Mouse (Mus musculus) CD4-positive helper T cell, adult 2 months (primary cell): ENCODE measurements around the gene Gm26620.

Experiments
- DNase-seq: peaks from one replicate; pipeline ENCODE4 v3.0.0-alpha.2; 2012; ENCODE audit warnings: low read depth, missing footprints, low spot score

The Gm26620 gene

DNA sequence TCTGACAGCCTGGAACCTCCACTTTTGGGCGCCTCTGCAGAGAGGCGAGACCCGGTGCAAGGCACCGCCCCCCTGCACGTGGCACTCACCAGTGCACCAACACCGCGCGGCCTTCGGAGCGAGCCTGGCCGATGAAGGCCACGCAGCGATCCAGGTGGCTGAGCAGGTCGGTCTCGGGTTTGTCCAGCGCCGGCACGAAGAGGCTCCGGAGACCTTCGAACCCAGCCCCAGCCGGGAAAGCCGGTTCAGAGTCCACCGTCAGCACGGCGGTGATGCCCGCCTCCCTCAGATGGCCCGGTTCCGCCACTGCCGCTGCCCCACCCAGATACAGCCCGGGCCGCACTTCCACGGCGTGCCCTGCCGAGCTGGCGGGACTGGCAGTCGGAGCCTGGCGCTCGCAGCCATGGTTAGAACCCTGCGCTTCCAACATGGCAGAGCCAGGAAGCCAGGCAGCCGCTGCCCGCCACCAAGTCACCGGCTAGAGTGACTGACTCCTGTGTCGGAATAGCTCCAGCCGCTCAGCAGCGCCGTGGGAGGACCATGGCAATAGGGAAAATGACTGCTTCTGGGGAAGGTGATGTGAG, at the start of gene Gm26620, which contains the start of gene Dusp12:
TSS of gene Gm26620 (plus strand) at position 88 of the 584 bp plus-strand sequence.
TSS of gene Dusp12 (minus strand) at position 563 of the 584 bp plus-strand sequence.
- DNase-seq, result peak; percentile 90

DNA sequence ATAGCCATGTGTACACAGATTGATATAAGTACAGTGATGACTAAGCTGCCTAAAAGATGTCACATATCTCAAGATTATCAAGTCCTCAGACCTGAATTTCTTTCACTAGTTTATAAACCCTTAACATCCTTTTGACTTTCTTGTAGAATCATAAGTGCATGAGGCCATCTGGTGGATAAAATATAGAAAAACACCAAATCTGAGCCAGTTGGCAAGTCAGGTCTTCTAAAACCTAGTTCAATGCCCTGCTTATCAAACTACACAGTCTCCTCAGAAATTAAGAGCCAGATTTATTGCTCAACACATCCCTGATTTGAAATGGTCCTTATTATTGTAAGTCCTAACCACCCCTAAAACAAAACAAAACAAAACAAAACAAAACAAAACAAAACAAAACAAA, 45.2 kb upstream of the Gm26620 start:
- DNase-seq, result peak; percentile 39

DNA sequence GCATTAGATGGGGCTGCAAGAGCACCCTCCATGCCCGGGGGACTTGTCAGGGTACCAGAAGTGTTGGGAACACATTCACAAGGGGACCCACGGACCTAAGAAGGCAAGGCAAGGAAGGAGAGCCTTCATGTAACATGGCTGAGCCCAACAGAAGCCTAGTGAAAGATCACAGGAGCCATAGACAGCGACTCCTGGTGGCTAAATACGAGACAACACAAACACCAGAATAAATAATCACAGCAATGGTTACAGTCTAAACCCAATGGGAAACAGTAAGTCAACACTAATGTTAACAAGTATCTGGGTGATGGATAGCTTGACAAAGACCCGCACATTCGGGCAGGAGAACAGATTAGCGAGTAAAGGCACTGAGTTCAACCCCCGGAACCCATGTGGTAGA, 40.5 kb upstream of the Gm26620 start:
- DNase-seq, result peak; percentile 60

DNA sequence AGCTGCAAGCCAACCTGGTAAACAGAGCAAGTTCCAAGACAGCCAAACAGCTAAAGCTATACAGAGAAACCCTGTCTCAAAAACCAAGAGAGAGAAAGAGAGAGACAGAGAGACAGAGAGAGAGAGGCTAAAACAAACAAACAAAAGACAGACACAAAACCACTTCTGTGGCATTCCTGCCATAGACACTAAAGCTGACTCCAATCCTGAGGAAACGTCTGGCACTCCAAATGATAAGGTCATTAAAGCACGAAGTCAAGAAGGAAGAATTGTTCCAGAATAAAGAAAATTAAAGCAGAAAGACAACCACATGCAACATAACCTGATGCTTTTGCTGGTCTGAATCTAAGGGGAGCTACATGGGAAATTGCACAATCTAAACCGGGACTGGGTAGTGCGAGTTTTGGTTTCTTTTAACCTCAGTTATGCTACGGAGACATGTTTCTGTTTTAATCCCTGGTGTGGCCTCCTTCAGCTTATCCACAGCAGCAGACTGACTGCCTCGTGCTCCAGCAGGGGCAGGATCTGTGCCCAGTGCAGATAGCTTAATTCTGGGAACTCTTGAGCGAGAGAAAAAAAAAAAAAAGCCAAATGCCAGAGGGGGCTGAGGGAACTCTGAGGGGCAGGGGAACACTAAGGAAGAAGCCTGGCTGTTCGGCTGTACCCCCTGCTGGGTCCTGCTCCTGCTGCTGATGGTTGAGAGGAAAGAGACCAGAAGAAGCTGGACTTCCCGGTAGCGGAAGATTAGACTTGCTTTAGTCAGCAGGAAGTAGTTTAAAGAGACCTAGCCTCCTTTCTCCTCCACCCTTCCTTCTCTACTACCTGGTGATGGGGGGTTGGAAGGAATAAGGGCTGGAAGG, 39.2 kb upstream of the Gm26620 start:
- DNase-seq, result no peak

DNA sequence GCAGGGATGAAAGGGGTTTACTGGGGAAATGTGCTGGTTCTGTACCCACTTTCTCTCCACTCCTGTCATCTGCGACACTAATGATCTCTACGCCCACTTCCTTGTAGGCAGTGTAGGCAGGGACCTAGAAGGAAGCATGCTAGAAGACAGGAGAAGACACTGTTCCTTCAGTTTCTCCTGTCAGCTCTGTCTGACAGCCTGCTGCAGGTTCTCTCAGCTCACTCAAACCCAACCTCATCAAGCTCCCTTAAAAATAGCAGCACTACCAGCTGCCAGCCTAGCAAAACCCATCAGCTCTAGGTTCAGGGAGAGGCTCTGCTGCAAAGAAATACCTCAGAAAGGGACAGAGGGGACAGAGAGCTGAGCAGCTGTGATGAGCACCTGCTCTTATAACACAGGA, 34.9 kb upstream of the Gm26620 start:
- no peak for DNase-seq

DNA sequence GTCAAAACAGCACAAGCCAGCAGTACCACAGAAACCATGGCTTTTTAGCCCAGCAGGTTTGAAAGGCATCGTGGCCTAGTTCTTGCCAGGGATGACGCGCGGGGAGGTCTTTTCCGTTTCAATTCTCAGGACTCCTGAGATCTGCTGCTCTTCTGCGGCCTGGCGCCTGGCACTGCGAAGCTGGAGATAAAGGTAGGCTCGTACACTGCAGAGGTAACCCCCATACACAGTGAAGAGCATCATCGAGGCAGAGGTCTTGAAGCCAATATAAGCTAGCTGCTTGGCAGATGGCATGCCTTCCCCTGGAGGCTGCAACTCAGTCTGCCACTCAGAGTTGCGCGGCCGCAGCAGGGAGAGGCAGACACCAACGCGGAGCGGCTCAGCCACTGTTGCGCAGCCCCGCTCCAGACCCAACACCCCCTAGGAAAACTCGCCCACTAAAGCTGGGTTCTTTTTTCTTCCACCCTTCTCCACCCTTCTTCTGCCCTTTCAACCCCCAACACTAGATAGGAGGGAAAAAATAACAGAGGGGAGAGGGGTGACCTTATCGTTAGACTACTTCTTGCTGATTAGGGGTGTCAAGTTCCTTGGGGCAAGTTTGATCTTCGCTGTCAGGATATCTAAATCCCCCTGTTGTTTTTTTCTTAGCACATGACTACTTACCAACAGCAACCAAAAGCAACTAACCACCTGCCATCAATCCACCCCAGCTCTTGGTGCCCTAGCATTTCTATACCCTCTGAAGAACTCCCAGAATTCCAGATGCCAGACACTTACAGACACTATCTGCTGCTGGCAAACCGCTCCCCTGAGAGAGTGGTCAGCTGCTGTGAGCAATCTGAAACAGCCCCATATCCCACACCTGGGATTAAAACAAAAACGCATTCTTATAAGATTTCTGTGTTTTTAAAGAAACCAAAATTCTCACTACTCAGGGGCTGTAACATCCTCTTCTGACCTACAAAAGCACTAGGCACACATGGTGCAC, 33.9 kb upstream of the Gm26620 start:
- no peak for DNase-seq

DNA sequence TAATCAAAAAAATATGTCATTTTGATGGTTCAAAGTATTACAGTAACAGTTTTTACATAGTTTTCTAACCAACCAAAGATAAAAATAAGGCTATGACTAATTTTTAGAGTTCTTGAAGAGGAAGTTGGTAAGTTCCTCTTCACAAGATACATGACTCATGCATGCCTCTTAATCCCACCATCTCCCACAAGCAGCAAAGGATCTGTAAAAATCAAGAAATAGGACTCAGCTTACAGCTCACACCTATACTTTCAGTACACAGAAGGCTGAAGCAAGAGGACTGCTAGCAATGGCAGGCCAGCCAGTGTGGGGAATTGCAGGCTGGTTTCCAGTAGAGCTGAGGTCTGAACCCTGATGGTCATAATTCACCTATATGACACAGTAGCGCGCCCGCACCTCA, 31.3 kb upstream of the Gm26620 start:
- peak; percentile 49 for DNase-seq

DNA sequence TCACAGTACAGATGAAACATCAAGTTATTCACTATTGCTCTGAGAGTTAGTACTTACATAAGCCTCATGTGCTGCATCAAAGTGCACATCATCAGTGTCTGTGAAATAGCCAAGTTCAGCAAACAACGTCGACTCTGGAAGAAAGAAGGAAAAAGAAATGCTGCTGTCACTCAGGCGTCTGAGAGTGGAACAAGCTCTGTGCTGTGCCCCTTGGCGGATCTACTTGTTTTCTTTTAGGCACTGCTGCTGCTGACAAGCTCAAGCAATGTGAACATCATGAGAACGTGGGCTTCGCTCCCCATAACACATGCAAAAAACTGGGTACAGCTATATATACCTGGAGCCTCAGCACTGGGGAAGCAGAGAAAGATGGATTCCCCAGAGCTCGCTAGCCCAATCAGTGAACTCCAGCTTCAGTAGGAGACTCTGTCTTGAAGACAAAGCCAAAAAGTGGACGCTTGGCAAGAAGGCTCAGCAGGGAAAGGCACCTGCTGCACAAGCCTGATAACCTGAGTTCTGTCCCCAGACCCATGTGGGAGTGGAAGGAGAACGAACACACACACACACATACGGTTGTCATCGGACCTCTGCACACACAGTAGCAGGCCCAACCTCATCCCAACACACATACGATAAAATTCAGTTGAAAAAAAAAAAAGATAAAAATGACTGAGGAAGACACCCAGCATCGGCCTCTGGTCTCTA, 29.7 kb upstream of the Gm26620 start:
- no peak for DNase-seq

DNA sequence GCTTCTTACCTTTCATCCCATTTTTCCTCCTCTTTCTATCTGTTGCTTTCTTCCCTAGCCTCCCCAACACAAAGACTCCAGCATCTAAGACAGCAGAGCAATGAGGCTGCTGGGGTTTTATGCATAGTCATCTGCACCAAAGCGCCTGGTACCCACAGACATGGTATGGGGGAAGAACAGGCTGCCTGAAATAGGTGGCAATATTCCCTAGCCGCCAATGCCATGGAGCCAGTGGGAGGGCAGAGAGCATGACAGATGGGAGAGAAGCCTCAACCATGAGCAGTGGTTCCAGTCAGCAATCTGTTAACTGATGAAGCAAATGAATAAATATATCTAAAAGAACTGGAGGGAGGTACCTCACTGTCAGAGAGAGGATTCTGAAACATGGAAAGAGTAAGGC, 27.5 kb upstream of the Gm26620 start:
- no peak for DNase-seq

DNA sequence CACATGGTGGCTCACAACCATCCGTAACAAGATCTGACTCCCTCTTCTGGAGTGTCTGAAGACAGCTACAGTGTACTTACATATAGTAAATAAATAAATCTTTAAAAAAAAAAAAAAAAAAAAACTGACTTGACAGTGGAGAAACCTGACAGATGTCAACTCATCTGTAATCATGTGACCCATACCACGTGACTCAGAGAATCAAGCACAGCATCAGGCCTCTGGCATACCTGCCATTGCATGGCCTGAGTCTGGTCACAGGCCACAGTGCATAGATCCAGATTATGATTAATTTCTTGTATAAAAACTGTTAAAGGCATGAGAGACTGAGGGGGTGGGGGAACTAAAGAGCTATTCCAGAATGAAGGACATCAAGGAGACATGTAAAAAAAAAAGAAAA, 26.0 kb upstream of the Gm26620 start:
- DNase-seq, result no peak

DNA sequence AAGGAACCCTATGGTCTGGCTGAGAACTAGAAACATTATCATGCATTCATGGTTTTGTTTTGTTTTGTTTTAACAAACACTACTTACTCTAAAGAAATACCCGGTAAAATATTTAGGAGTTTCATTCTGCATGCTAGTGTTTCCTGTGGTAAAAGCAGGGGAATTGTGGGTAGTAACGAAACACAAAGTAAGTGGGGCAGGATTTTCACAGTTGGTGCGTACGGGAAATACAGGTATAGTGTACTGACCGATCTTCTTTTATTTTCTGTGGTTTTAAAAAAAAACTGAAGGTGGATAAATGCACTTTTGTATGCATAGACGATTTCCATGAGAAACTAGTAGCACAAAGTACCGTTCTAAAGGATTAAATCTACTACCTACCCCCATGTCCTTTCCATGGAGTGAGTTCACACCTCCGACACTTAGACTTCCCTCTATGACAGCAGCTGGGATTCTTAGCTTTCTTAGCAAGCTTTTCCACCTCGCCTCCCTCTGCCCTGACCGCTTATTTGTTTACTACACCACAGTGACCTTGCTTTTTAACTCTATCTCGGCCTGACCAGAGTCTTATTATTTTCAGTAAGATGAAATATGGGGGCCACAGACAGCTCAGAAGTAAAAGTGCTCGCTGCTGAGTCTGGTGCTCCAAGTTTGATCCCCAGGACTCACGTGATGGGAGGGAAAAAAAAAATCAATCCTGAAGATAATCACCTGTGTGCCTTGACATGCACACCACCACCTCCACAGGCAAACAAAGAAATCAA, 23.0 kb upstream of the Gm26620 start:
- peak; percentile 59 for DNase-seq

DNA sequence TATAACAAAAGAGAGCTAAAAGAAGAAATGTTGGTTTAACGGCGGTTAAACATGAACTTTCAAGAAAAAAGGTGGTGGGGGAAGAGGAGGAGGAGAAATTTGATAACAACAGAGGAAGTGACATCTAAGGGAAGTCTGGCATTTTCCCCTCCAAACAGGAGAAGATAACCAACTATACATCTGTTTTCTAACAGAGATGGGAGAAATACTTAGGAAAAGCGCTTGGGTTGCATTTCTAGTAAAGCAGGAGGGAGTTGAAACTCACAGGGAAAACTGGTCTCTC, 22.5 kb upstream of the Gm26620 start:
- no peak for DNase-seq

DNA sequence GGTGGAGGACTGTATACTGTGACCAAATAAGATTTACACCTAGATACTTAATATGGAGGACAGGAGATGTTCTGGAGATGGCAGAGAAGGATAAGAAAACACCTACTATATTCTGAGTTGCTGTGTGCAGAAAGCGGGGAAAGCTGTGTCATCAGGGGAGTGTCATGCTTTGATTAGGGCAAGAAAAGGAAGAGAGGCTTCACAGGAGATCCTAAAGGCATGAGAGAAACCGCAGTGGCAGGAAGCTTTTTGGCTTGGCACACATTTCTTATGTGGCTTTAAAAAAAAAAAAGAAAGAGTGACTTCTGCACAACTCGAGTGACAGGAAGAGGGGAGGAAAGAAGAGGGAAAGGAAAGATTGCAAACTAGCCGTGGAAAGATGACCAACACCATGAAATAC, 21.8 kb upstream of the Gm26620 start:
- peak; percentile 80 for DNase-seq

DNA sequence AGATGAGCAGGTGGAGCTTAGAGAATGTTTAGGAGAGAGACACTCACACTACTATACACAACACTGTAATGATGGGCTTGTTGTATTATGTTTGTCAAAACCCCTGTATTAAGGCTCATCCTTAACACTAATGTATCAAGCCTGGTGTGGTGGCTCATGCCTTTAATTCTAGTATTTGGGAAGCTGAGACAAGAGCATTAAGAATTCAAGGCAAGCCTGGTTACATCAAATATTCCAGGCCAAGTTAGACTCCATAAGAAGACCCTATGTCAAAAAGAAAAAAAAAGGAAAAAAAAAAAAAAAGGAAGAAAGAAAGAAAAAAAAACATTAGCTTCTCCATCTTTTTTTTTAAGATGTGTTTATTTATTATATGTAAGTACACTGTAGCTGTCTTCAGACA, 20.6 kb upstream of the Gm26620 start:
- DNase-seq, result no peak

DNA sequence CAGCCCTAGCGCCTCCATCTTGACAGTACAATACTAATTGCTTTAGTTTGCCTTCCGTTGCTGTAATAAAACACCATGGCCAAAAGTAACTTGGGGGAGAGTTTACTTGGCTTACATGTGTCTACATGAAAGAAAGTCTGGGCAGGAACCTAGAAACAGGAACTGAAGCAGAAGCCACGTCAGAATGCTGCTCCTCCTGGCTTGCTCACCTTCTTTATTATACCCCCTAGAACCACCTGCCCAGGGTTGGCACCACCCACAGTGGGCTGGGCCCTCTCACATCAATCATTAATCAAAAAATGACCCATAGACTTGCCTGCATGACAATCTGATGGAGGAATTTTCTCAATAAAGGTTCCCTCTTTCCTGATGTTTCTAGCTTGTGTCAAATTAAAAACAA, 20.1 kb upstream of the Gm26620 start:
- DNase-seq, result no peak

DNA sequence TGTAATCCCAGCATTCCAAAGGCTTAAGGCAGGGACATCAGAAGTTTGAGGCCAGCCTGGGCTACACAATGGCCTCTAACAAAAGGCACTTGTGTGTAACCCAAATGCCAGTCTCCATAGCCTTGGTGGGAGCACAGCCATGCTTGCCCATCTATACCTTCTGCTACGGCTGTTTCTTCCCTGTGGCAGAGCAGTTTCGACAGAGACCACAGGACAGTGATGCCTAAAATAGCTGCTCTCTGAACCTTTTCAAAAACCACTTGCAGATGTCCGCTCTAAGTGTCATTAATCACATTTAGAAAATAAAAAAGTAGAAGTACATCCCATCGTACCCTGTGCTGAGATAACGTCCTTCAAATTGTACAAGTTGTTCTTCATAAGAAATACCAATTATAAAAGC, 19.5 kb upstream of the Gm26620 start:
- no peak for DNase-seq

DNA sequence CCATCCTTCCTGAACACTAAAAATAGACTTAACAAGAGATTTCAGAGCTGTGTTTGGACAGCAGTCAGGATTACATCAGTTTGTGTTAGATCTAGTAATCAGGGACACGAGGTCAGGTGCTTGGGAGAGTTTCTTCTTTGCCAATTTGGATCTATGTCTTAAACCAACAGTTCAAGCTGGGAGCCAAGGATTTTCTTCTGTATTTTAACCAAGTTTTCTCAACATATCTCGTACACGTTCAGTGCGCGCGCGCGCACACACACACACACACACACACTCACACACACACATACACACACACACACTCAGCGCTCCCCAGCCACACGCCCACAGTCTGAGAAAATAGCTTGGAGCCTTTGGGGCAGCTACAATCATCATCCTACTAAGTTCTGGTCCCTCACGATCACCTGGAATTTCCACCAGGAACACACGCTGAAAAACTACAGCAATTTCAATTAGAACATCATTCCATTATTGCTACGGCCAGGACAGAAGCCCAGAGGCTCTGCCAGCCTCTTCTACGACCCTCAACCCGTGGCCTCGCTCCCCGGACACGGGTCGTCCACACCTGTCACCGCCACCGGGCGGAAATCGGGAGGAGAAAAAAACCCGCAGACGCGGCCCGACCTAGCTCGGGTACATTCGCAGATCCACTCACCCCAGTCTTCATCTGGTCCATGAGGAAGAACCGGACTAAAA, 17.7 kb upstream of the Gm26620 start:
- DNase-seq, result peak; percentile 60

DNA sequence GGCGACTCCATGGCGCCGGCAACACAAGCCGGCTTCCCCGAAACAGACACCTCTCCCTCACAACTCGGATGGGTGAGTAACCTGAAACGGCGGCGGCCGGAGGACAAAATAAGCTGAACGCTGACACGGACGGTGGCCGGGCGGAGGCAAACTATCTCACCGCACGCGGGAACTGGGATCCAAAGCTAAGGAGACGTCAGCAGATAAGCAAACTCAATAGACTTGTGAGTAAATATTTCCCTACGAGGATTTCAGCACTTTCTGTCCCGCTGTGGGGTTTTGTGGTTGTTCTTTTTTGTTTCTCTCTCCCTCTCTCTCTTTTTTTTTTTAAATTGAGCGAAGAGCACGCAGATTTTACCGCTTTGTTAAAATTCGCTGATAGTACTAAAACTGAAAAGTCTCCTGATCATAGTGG, 17.2 kb upstream of the Gm26620 start, which contains the start of gene Atf6:
TSS of gene Atf6 (minus strand) at position 81 of the 415 bp plus-strand sequence.
- peak; percentile 88 for DNase-seq

DNA sequence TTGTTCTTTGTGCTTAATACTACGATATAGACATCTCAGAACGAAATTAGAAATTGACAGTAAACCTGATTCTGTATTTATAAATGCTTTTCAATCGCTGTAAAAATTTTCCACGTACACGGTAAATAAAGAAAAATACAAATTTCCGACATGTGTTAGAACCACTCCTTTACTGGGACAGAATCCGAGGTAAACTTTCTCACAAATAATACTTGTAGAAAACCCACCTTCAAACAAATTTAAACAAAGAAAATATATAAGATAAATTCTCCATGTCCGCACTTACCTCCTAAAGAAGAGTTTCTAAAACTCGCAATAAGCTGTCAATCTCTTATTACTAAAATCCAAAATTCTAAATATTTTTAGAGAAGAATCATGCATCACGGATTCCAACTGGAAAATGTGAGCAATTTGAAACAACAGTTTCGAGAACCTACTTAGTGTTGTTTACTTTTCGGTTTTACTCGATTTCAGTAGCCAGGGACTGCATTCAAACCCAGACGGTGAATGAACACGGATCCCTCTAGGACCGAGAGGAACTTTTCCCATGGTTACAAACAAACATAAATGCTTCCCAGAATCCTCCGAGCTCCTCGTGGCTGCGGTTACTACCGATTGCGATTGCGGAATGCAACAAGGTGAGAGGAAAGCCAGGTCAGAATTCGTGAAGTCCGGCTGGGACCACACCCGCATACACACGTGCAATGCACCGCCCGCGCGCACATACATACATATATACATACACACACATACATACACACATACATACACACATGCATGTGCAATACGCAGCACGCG, 16.6 kb upstream of the Gm26620 start:
- DNase-seq, result peak; percentile 64
